Mouse (Mus musculus): ENCODE results near the gene Sub1. TPM values are rescaled to one million over a fixed set of nuclear protein-coding genes. Genes with fewer than 3 reads are reported as not detected.

Sub1 gene
- polyA plus RNA-seq, 1 experiment from 2014 or later: 575 TPM

GRCm38 (mm10) chr15:11981985-11982384 is 14.8 kb downstream of the Sub1 start:
- Histone ChIP-seq H3K27ac (replicated peaks) (no peak overlapping the region), H3K36me3 (peaks cover 66% of the 10 kb centered on the region)
- WGBS: 80% methylated on average over 2 of the region's 2 CpGs

DNA sequence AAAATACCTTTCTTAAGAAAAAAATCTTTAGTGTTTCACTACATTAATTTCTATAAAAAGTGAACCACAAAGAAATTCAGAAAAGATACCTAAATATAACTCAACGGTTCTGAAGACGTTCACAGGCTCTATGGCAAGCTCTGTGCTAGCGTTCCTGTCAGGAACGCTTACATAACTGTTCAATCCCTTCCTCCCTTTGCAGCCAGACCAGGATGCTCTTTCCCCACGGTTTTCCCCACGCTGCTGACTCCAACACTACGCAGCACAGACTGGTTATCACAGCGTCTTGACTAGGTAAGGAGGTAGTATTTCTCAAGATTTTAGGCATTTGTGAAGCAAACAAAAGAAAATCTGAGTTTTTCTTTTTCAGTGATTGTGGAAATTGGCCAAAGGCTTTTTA is 15.3 kb downstream of the Sub1 start:
- 96% methylated on average over 8 of the region's 8 CpGs for WGBS
- H3K27me3 ChIP-seq (replicated peaks): no peaks in the 10 kb centered on the region
- peaks cover 62% of the 10 kb centered on the region for H3K36me3 ChIP-seq
- H3K9ac ChIP-seq (replicated peaks): no peak overlapping the region
- no peaks in the 10 kb centered on the region for H3K9me3 ChIP-seq (replicated peaks)
- H3K27ac ChIP-seq (replicated peaks): no peak overlapping the region
- H3K4me2 ChIP-seq: no peak overlapping the region
- ATAC-seq (ENCODE audit: low FRiP score): no peak
- H3K4me1 ChIP-seq: no peaks in the 10 kb centered on the region
- H3K4me3 ChIP-seq (replicated peaks): no peak overlapping the region

More at GRCm38 (mm10) chr15:11981985-11982384, 14.8 kb downstream of the Sub1 start:
- Histone ChIP-seq H3K9ac (replicated peaks) (no peak overlapping the region), H3K4me1 (no peaks in the 10 kb centered on the region), H3K27me3 (replicated peaks) (no peaks in the 10 kb centered on the region), H3K9me3 (replicated peaks) (no peaks in the 10 kb centered on the region), H3K4me2 (no peak overlapping the region), H3K4me3 (replicated peaks) (no peak overlapping the region)
- no peak for ATAC-seq (ENCODE audit: low FRiP score)

DNA sequence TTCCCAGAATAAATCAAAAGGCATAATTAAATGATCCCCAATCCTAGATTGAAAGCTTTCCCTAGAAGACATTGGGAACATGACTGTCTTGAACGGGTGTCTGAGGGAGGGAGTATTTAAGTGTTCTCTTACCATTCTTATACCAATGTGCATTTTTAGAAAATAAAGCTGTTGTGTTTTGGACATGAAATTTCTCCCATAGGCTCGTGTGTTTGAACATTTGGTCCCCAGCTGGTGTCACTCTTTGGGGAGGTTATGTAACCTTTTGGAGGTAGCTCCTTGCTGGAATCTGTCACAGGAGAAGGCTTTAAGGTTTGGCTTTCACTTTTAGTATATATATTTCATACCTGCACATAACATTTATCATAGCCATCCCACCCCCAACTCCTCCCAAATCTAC is 18.6 kb downstream of the Sub1 start:
- H3K4me3 ChIP-seq (replicated peaks): no peak overlapping the region
- no peak overlapping the region for H3K4me2 ChIP-seq
- H3K27me3 ChIP-seq (replicated peaks): no peaks in the 10 kb centered on the region
- H3K9ac ChIP-seq (replicated peaks): no peak overlapping the region
- peaks cover 34% of the 10 kb centered on the region for H3K36me3 ChIP-seq
- no peaks in the 10 kb centered on the region for H3K4me1 ChIP-seq
- no peaks in the 10 kb centered on the region for H3K9me3 ChIP-seq (replicated peaks)
- no peak for ATAC-seq (ENCODE audit: low FRiP score)
- no peak overlapping the region for H3K27ac ChIP-seq (replicated peaks)
- 94% methylated on average over 2 of the region's 2 CpGs for WGBS

- H3K4me3 ChIP-seq (replicated peaks): no peak overlapping the region
- H3K4me2 ChIP-seq: no peak overlapping the region
- H3K27ac ChIP-seq (replicated peaks): no peak overlapping the region
- no peak for ATAC-seq (ENCODE audit: low FRiP score)
- H3K4me1 ChIP-seq: no peaks in the 10 kb centered on the region
- H3K9me3 ChIP-seq (replicated peaks): no peaks in the 10 kb centered on the region
- H3K9ac ChIP-seq (replicated peaks): no peak overlapping the region
- peaks cover 25% of the 10 kb centered on the region for H3K36me3 ChIP-seq
- no peaks in the 10 kb centered on the region for H3K27me3 ChIP-seq (replicated peaks)
- WGBS: 89% methylated on average over 1 of the region's 1 CpGs
Observed at GRCm38 (mm10) chr15:11977071-11977470, 19.7 kb downstream of the Sub1 start.

- Histone ChIP-seq H3K27me3 (replicated peaks) (no peaks in the 10 kb centered on the region), H3K4me2 (no peak overlapping the region), H3K27ac (replicated peaks) (no peak overlapping the region), H3K36me3 (peaks cover 15% of the 10 kb centered on the region), H3K9ac (replicated peaks) (no peak overlapping the region), H3K4me1 (no peaks in the 10 kb centered on the region), H3K4me3 (replicated peaks) (no peak overlapping the region), H3K9me3 (replicated peaks) (no peaks in the 10 kb centered on the region)
- ATAC-seq (ENCODE audit: low FRiP score): no peak
- WGBS: 77% methylated on average over 9 of the region's 9 CpGs
Observed at GRCm38 (mm10) chr15:11975836-11976235, 20.9 kb downstream of the Sub1 start.

- peak; percentile 80 for ATAC-seq (ENCODE audit: low FRiP score)
- Histone ChIP-seq H3K4me1 (no peaks in the 10 kb centered on the region), H3K9me3 (replicated peaks) (no peaks in the 10 kb centered on the region), H3K4me3 (replicated peaks) (no peak overlapping the region), H3K36me3 (no peaks in the 10 kb centered on the region), H3K9ac (replicated peaks) (no peak overlapping the region), H3K27ac (replicated peaks) (no peak overlapping the region), H3K27me3 (replicated peaks) (no peaks in the 10 kb centered on the region), H3K4me2 (no peak overlapping the region)
- 27% methylated on average over 13 of the region's 13 CpGs for WGBS
Observed at GRCm38 (mm10) chr15:11971854-11972420, 24.8 kb downstream of the Sub1 start.

- Histone ChIP-seq H3K27ac (replicated peaks) (no peak overlapping the region), H3K4me1 (no peaks in the 10 kb centered on the region), H3K27me3 (replicated peaks) (no peaks in the 10 kb centered on the region), H3K36me3 (no peaks in the 10 kb centered on the region), H3K9ac (replicated peaks) (no peak overlapping the region), H3K4me3 (replicated peaks) (no peak overlapping the region), H3K4me2 (no peak overlapping the region), H3K9me3 (replicated peaks) (no peaks in the 10 kb centered on the region)
- ATAC-seq (ENCODE audit: low FRiP score): no peak
- WGBS: 82% methylated on average over 10 of the region's 10 CpGs
Observed at GRCm38 (mm10) chr15:11970621-11971020, 26.2 kb downstream of the Sub1 start.

GRCm38 (mm10) chr15:11968851-11969250 is 27.9 kb downstream of the Sub1 start:
- H3K4me3 ChIP-seq (replicated peaks): no peak overlapping the region
- H3K36me3 ChIP-seq: no peaks in the 10 kb centered on the region
- H3K27me3 ChIP-seq (replicated peaks): no peaks in the 10 kb centered on the region
- no peaks in the 10 kb centered on the region for H3K9me3 ChIP-seq (replicated peaks)
- no peak overlapping the region for H3K4me2 ChIP-seq
- H3K9ac ChIP-seq (replicated peaks): no peak overlapping the region
- 88% methylated on average over 9 of the region's 9 CpGs for whole genome bisulfite sequencing
- no peak for ATAC-seq (ENCODE audit: low FRiP score)
- no peaks in the 10 kb centered on the region for H3K4me1 ChIP-seq
- H3K27ac ChIP-seq (replicated peaks): no peak overlapping the region

GRCm38 (mm10) chr15:11966367-11966766 is 30.4 kb downstream of the Sub1 start:
- Histone ChIP-seq H3K4me2 (no peak overlapping the region), H3K9me3 (replicated peaks) (no peaks in the 10 kb centered on the region), H3K4me1 (no peaks in the 10 kb centered on the region), H3K36me3 (no peaks in the 10 kb centered on the region), H3K27me3 (replicated peaks) (no peaks in the 10 kb centered on the region), H3K9ac (replicated peaks) (no peak overlapping the region), H3K27ac (replicated peaks) (no peak overlapping the region), H3K4me3 (replicated peaks) (no peak overlapping the region)
- no peak for ATAC-seq (ENCODE audit: low FRiP score)
- 12% methylated on average over 4 of the region's 4 CpGs for WGBS

GRCm38 (mm10) chr15:11965201-11965845 is 31.5 kb downstream of the Sub1 start:
- Histone ChIP-seq H3K4me2 (no peak overlapping the region), H3K4me3 (replicated peaks) (no peak overlapping the region), H3K27ac (replicated peaks) (no peak overlapping the region), H3K9me3 (replicated peaks) (no peaks in the 10 kb centered on the region), H3K4me1 (no peaks in the 10 kb centered on the region), H3K9ac (replicated peaks) (no peak overlapping the region), H3K36me3 (no peaks in the 10 kb centered on the region), H3K27me3 (replicated peaks) (no peaks in the 10 kb centered on the region)
- no peak for ATAC-seq (ENCODE audit: low FRiP score)
- WGBS: 86% methylated on average over 5 of the region's 5 CpGs

DNA sequence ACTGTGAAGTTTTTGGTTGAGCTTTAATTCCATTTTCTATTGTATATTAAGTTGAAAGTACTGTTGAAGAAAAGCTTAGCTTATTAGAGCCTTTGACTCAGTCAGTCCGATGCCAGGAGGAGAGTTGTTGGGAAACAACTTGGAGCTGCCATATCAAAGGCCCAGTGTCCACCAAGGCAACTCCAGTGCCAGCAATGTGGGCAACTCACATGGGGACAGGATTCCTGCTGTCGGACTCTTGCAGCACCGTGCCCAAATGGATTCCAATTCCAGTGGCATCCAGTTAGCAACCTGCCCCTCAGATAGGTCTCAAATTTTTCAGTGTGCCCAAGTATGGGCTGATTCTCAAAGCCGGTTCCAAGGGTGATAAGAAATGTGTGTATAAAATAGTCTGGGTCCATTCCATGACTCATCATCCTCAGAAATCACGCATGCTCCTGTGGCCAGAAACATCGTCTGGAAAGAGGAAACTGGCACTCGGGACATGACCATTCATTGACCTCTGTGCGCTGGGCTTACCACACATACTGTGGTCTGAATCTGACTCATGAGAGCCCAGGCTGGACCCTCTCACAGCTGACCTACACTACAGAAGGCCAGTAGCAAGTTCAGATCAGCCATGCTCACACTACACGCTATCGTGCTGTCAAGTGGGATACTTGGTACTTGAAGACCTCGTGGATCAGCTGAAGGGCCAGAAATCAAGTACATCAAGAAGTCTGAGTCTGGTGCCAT is 32.8 kb downstream of the Sub1 start:
- Histone ChIP-seq H3K4me1 (no peaks in the 10 kb centered on the region), H3K9ac (replicated peaks) (no peak overlapping the region), H3K9me3 (replicated peaks) (no peaks in the 10 kb centered on the region), H3K4me2 (no peak overlapping the region), H3K27ac (replicated peaks) (no peak overlapping the region), H3K36me3 (no peaks in the 10 kb centered on the region), H3K27me3 (replicated peaks) (no peaks in the 10 kb centered on the region), H3K4me3 (replicated peaks) (no peak overlapping the region)
- 93% methylated on average over 11 of the region's 11 CpGs for WGBS
- ATAC-seq (ENCODE audit: low FRiP score): no peak

DNA sequence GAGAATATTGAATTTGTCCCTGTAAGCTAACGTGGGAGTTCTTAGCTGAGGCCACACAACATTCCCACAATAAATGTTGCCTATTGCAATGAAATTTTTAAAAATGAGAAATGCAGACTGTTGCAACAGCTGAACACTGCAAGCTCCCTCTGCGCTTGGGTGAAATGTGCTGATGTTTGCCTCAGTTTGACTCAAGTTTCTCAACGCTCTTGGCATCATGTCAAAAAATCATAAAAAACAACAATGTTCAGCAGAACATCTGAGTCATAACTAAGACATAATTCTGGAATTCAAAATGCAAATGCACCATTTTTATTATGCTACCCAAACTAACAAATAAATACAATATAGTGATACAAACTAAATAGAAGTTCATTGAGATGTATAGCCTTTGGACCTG is 37.1 kb downstream of the Sub1 start:
- WGBS: 90% methylated on average over 3 of the region's 3 CpGs
- ATAC-seq (ENCODE audit: low FRiP score): no peak

More for the DNA sequence above, 37.1 kb downstream of the Sub1 start:
- no peak overlapping the region for H3K9ac ChIP-seq (replicated peaks)
- H3K27ac ChIP-seq (replicated peaks): no peak overlapping the region
- H3K36me3 ChIP-seq: no peaks in the 10 kb centered on the region
- no peaks in the 10 kb centered on the region for H3K9me3 ChIP-seq (replicated peaks)
- no peak overlapping the region for H3K4me3 ChIP-seq (replicated peaks)
- no peaks in the 10 kb centered on the region for H3K4me1 ChIP-seq
- H3K4me2 ChIP-seq: no peak overlapping the region
- H3K27me3 ChIP-seq (replicated peaks): no peaks in the 10 kb centered on the region
